Mouse (Mus musculus): ENCODE measurements around the gene Zbtb11. TPM values are rescaled to one million over a fixed set of nuclear protein-coding genes. Genes with fewer than 3 reads are reported as not detected.

Gene Zbtb11
- polyA plus RNA-seq, 1 experiment from 2014 or later, result 6.0 TPM

DNA sequence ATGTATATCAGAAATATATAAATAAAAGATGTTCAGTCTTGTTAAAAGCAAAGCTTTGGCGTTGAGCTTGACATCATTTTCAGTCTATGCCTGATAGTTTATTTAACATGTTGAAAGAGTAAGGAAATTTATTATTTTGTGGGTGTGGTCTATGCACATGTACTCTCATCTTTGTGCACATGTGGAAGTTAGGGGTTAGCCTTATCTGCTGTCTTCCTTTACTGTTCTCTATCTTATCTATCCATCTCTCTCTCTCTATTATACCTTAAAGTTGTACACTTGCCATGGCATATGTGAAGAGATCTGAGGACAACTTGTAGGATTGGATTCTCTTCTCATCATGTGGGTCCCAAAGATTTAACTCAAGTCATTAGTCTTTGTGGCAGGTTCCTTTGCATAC is 35.2 kb downstream of the Zbtb11 start:
- WGBS (ENCODE audit: insufficient replicate concordance), result 84% methylated on average over 1 of the region's 1 CpGs
- TF ChIP-seq CTCF (IDR thresholded peaks at IDR 0.05; ENCODE audit: low read depth) (no peak), EP300 (IDR thresholded peaks at IDR 0.05; ENCODE audit: low read depth) (no peak)
- DNase-seq, result no peak
- H3K9me3 ChIP-seq (ENCODE audit: low read length), result no peaks in the 10 kb centered on the region
- H3K27ac ChIP-seq (ENCODE audit: low read depth), result no peak overlapping the region
- H3K9ac ChIP-seq (replicated peaks), result no peak overlapping the region
- ATAC-seq, result no peak
- no peaks in the 10 kb centered on the region for H3K27me3 ChIP-seq (ENCODE audit: insufficient read depth, low read length)
- H3K4me1 ChIP-seq (ENCODE audit: insufficient read depth), result no peaks in the 10 kb centered on the region
- no peak overlapping the region for H3K4me2 ChIP-seq (ENCODE audit: low read depth, low read length)
- H3K4me3 ChIP-seq (ENCODE audit: low read depth, low read length), result no peak overlapping the region
- H3K36me3 ChIP-seq (replicated peaks; ENCODE audit: insufficient read depth, low read length), result peaks cover 48% of the 10 kb centered on the region

DNA sequence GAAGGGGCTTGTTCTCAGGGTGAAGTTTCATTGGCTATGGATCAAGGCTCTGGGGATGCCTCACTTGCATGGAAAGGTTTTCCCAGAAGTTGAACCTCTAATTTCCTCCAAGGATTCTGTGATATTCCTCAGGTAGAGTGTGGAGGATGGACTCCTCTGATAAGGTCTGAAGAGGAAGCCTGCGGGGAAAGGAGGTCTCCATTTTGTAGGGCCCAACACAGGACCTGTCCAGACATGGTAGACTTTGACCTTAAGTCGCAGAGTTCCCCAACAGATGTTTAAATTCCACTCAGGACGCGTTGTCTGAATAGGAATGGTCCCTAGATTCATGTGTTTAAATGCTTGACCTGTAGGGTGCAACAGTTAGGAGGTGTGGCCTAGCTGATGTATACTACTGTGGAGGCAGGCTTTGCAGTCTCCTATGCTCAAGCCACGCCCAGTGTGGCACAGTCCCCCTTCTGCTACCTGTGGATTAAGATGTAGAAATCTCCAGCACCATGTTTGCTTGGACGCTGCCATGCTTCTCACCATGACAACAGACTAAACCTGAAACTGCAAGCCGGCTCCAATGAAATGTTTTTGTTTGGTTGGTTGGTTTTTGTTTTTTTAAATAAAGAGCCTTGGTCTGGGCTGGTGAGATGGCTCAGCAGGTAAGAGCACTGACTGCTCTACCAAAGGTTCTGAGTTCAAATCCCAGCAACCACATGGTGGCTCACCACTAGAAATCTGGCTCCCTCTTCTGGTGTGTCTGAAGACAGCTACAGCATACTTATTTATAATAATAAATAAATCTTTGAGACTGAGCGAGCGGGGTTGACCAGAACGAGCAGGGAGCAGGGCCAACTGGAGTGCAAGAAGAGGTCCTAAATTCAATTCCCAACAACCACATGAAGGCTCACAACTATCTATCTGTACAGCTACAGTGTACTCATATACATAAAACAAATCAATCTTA is 39.4 kb downstream of the Zbtb11 start:
- no peaks in the 10 kb centered on the region for H3K4me1 ChIP-seq (ENCODE audit: insufficient read depth)
- H3K4me2 ChIP-seq (ENCODE audit: low read depth, low read length), result no peak overlapping the region
- no peak overlapping the region for H3K9ac ChIP-seq (replicated peaks)
- WGBS (ENCODE audit: insufficient replicate concordance), result 88% methylated on average over 10 of the region's 10 CpGs
- no peak overlapping the region for H3K27ac ChIP-seq (ENCODE audit: low read depth)
- no peaks in the 10 kb centered on the region for H3K9me3 ChIP-seq (ENCODE audit: low read length)
- ATAC-seq (peak; percentile 48; the same call in 1 of the 2 replicates), DNase-seq (no peak)
- TF ChIP-seq EP300 (IDR thresholded peaks at IDR 0.05; ENCODE audit: low read depth), result no peak
- no peak for TF ChIP-seq CTCF (IDR thresholded peaks at IDR 0.05; ENCODE audit: low read depth)
- no peak overlapping the region for H3K4me3 ChIP-seq (ENCODE audit: low read depth, low read length)
- H3K36me3 ChIP-seq (replicated peaks; ENCODE audit: insufficient read depth, low read length), result peaks cover 25% of the 10 kb centered on the region
- H3K27me3 ChIP-seq (ENCODE audit: insufficient read depth, low read length), result no peaks in the 10 kb centered on the region

- Histone ChIP-seq H3K9me3 (ENCODE audit: low read length) (no peaks in the 10 kb centered on the region), H3K36me3 (replicated peaks; ENCODE audit: insufficient read depth, low read length) (peaks cover 31% of the 10 kb centered on the region), H3K4me3 (ENCODE audit: low read depth, low read length) (no peak overlapping the region), H3K27me3 (ENCODE audit: insufficient read depth, low read length) (no peaks in the 10 kb centered on the region), H3K27ac (ENCODE audit: low read depth) (no peak overlapping the region), H3K4me1 (ENCODE audit: insufficient read depth) (no peaks in the 10 kb centered on the region), H3K9ac (replicated peaks) (no peak overlapping the region), H3K4me2 (ENCODE audit: low read depth, low read length) (no peak overlapping the region)
- no peak for DNase-seq
- no peak for ATAC-seq
- 83% methylated on average over 7 of the region's 7 CpGs for WGBS (ENCODE audit: insufficient replicate concordance)
- TF ChIP-seq EP300 (IDR thresholded peaks at IDR 0.05; ENCODE audit: low read depth) (no peak), CTCF (IDR thresholded peaks at IDR 0.05; ENCODE audit: low read depth) (no peak)
Observed at GRCm38 (mm10) chr16:56014076-56014475, 40.4 kb downstream of the Zbtb11 start.

DNA sequence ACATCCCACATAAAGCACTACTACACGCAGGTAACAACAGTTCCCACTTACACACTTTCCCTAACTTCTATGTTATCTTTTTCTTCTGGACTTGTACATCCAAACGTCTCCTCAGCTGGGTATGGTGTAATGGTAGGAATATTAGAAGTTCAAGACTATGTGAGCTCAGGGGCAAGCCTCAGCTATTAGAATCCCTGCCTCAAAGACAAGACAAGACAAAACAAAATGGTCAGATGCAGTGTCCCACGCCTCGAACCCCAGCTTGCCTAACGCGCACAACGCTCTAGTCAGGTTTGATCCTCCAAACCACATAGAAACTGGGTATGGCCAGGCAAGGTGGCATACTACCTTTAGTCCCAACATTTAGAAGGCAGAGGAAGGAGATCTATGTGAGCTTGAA is 46.0 kb downstream of the Zbtb11 start:
- Histone ChIP-seq H3K27me3 (ENCODE audit: insufficient read depth, low read length) (no peaks in the 10 kb centered on the region), H3K36me3 (replicated peaks; ENCODE audit: insufficient read depth, low read length) (peaks cover 45% of the 10 kb centered on the region), H3K4me3 (ENCODE audit: low read depth, low read length) (no peak overlapping the region), H3K9ac (replicated peaks) (no peak overlapping the region), H3K9me3 (ENCODE audit: low read length) (no peaks in the 10 kb centered on the region), H3K27ac (ENCODE audit: low read depth) (no peak overlapping the region), H3K4me1 (ENCODE audit: insufficient read depth) (no peaks in the 10 kb centered on the region), H3K4me2 (ENCODE audit: low read depth, low read length) (no peak overlapping the region)
- 92% methylated on average over 7 of the region's 7 CpGs for WGBS (ENCODE audit: insufficient replicate concordance)
- ATAC-seq (no peak), DNase-seq (no peak)
- TF ChIP-seq CTCF (IDR thresholded peaks at IDR 0.05; ENCODE audit: low read depth) (no peak), EP300 (IDR thresholded peaks at IDR 0.05; ENCODE audit: low read depth) (no peak)

DNA sequence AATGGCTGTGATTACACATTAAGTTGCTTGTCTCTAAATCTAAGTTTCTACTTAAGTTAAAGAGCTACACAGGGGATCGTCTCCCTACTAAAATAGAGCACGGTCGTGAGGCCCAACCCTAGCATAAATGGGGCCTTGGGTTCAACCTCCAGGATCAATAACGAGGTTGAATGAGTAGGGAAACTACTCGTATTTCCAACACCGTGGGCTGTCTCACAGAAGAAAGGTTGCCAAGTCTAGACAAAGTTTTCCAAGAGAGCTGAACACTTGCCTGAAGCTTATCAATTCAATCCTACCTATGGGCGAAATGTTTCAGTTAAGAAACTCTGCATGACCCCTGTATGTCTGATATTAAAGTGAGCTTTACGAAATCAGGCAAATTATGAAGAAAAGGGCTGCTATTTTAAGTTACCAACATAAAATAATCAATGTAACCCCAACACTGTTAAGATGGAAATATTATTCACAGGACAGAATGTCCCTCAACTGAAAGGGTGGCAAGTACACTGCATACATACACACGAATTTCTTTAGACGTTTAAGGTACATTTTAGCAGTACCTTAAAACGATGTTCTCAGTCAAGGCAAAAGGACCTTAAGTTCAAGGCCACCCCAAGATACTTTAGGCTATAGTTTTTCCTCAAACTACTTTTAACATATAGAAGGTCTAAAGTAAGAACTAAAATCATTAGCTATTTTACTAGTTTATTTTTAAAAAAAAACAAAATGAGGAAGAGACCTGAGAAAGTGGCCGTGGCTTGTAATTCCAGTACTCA is 54.4 kb downstream of the Zbtb11 start:
- H3K36me3 ChIP-seq (replicated peaks; ENCODE audit: insufficient read depth, low read length), result peaks cover 13% of the 10 kb centered on the region
- ATAC-seq (no peak), DNase-seq (no peak)
- H3K4me3 ChIP-seq (ENCODE audit: low read depth, low read length), result peak overlapping the region; percentile 76
- H3K27me3 ChIP-seq (ENCODE audit: insufficient read depth, low read length), result no peaks in the 10 kb centered on the region
- peak overlapping the region; percentile 92 for H3K9ac ChIP-seq (replicated peaks)
- no peaks in the 10 kb centered on the region for H3K9me3 ChIP-seq (ENCODE audit: low read length)
- H3K4me1 ChIP-seq (ENCODE audit: insufficient read depth), result peaks cover 21% of the 10 kb centered on the region
- no peak for TF ChIP-seq CTCF (IDR thresholded peaks at IDR 0.05; ENCODE audit: low read depth)
- H3K4me2 ChIP-seq (ENCODE audit: low read depth, low read length), result peak overlapping the region; percentile 79
- H3K27ac ChIP-seq (ENCODE audit: low read depth), result peak overlapping the region; percentile 93
- 28% methylated on average over 12 of the region's 12 CpGs for WGBS (ENCODE audit: insufficient replicate concordance)

Data from liver, postnatal 0 days (tissue).